Mouse (Mus musculus): ENCODE results near the gene Dscaml1.

The Dscaml1 gene

GRCm38 (mm10) chr9:45411803-45412202 lies 14.6 kb upstream of the Dscaml1 start:
- peak in 1 of 2 experiments; percentile 68 for DNase-seq (ENCODE audit: low spot score in 2 of 2)

GRCm38 (mm10) chr9:45412287-45412686 lies 14.1 kb upstream of the Dscaml1 start:
- peak; percentile 54 to 91 for DNase-seq (ENCODE audit: low spot score in 2 of 2)

- DNase-seq (ENCODE audit: low spot score in 2 of 2) = no peak
Observed at GRCm38 (mm10) chr9:45412700-45413477, 13.5 kb upstream of the Dscaml1 start.

- DNase-seq (ENCODE audit: low spot score in 2 of 2) = peak in 1 of 2 experiments; percentile 28
Observed at GRCm38 (mm10) chr9:45413478-45414140, 12.8 kb upstream of the Dscaml1 start.

- peak in 1 of 2 experiments; percentile 87 for DNase-seq (ENCODE audit: low spot score in 2 of 2)
Observed at GRCm38 (mm10) chr9:45415912-45416311, 10.5 kb upstream of the Dscaml1 start.

GRCm38 (mm10) chr9:45417245-45417644 lies 9.2 kb upstream of the Dscaml1 start:
- peak in 1 of 2 experiments; percentile 63 for DNase-seq (ENCODE audit: low spot score in 2 of 2)

- DNase-seq (ENCODE audit: low spot score in 2 of 2) = peak in 1 of 2 experiments; percentile 46
Observed at GRCm38 (mm10) chr9:45418252-45418651, 8.2 kb upstream of the Dscaml1 start.

GRCm38 (mm10) chr9:45421209-45421608 lies 5.2 kb upstream of the Dscaml1 start:
- DNase-seq (ENCODE audit: low spot score in 2 of 2) = no peak

- DNase-seq (ENCODE audit: low spot score in 2 of 2) = no peak
Observed at GRCm38 (mm10) chr9:45422761-45423298, 3.6 kb upstream of the Dscaml1 start.

- no peak for DNase-seq (ENCODE audit: low spot score in 2 of 2)
Observed at GRCm38 (mm10) chr9:45429392-45429791, 3.0 kb downstream of the Dscaml1 start.

GRCm38 (mm10) chr9:45429951-45430697 lies 3.7 kb downstream of the Dscaml1 start:
- no peak for DNase-seq (ENCODE audit: low spot score in 2 of 2)

- no peak for DNase-seq (ENCODE audit: low spot score in 2 of 2)
Observed at GRCm38 (mm10) chr9:45430698-45430959, 4.2 kb downstream of the Dscaml1 start.

- no peak for DNase-seq (ENCODE audit: low spot score in 2 of 2)
Observed at GRCm38 (mm10) chr9:45431150-45431549, 4.7 kb downstream of the Dscaml1 start.

- DNase-seq (ENCODE audit: low spot score in 2 of 2) = peak in 1 of 2 experiments; percentile 62
Observed at GRCm38 (mm10) chr9:45432639-45433038, 6.2 kb downstream of the Dscaml1 start.

GRCm38 (mm10) chr9:45433119-45433518 lies 6.7 kb downstream of the Dscaml1 start:
- no peak for DNase-seq (ENCODE audit: low spot score in 2 of 2)

- DNase-seq (ENCODE audit: low spot score in 2 of 2) = no peak
Observed at GRCm38 (mm10) chr9:45434171-45434570, 7.7 kb downstream of the Dscaml1 start.

GRCm38 (mm10) chr9:45439025-45439424 lies 12.6 kb downstream of the Dscaml1 start:
- DNase-seq (ENCODE audit: low spot score in 2 of 2) = no peak

GRCm38 (mm10) chr9:45440083-45440784 lies 13.8 kb downstream of the Dscaml1 start:
- DNase-seq (ENCODE audit: low spot score in 2 of 2) = no peak

GRCm38 (mm10) chr9:45444251-45444798 lies 17.9 kb downstream of the Dscaml1 start:
- no peak for DNase-seq (ENCODE audit: low spot score in 2 of 2)

- no peak for DNase-seq (ENCODE audit: low spot score in 2 of 2)
Observed at GRCm38 (mm10) chr9:45449658-45450057, 23.2 kb downstream of the Dscaml1 start.

- DNase-seq (ENCODE audit: low spot score in 2 of 2) = no peak
Observed at GRCm38 (mm10) chr9:45451346-45451745, 24.9 kb downstream of the Dscaml1 start.
